Mouse (Mus musculus): ENCODE results near the gene Cdrt4. TPM values are rescaled to one million over a fixed set of nuclear protein-coding genes. Genes with fewer than 3 reads are reported as not detected.

The Cdrt4 gene
- polyA plus RNA-seq, 1 experiment, result not detected

DNA sequence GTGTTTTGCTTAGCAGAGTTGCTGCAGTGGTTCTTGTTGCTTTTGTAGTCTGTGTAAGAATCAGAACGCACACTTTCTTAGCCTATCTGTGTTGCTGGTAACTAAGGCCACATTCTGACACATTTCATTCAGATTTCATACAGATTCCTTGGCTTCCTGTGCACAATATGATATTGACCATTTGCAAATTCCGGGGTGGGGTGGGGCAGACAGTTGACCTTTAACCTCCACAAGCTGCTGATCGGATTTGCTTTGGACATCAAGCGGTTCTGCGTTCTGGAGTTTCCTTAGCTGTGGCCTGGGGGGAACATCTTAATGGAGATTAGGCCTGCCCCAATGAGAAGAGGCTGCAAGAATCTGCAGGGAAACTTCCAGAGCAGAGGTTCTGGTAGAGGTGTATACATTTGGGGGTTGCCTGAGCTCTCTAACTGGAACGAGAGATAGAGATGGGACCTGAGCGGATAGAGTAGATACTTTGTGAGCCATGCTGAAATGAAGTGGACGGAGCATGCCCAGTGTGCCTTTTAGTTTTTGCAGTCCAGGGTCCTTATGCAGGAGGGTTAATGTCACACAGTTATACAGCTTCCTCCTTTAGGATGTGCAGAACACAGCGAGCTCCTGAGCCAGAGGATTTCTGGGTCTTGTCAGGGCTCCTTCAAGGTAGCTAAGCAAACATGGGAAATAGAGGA lies 44.2 kb downstream of the Cdrt4 start:
- Histone ChIP-seq H3K4me1 (ENCODE audit: control insufficient read depth, insufficient read depth, low read length) (no peaks in the 10 kb centered on the region), H3K4me3 (replicated peaks; ENCODE audit: control insufficient read depth, low read depth, low read length) (no peak overlapping the region), H3K27ac (ENCODE audit: control insufficient read depth, insufficient read depth, low read depth, low read length, poor library complexity) (no peak overlapping the region)
- WGBS, result 86% methylated on average over 9 of the region's 9 CpGs
- no peak for TF ChIP-seq CTCF (IDR thresholded peaks at IDR 0.05; ENCODE audit: control insufficient read depth, insufficient read depth, low read length)
- TF ChIP-seq POLR2A (IDR thresholded peaks at IDR 0.05; ENCODE audit: borderline replicate concordance, control insufficient read depth, low read depth, low read length), result no peak

DNA sequence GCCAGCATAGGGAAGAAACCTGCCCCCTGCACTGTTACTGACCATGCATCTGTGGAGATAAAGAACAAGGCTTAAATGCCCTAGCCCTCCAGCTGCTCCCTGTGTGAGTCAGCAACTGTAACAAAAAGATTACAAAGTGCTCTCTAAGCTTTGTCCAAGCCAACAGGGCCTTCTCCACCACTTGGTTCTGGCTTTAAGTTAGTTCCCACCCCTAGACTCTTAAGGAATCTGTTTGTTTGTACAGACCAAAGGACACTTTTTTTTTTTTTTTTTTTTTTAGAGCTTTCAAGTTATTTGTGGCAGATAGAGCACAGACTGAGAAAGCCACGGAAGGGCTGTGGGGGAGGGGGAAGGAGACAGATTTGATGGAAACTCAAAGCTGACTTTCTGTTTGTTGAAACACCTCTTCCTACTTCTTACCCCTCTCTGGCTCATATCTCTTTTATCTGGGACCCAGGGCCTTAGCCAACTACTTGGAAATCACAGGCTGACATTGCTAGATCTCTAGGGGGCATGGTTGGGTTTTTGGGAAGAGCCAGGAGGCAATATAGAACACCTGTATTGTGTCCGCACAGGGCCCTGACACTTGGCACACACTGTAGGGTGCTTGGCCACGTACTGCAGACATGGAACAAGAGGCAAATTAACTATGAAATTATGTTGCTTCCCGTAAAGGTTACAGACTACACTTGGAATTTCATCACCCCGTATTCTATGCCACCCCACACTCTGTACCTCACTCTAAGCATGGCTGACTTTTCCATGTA lies 44.9 kb downstream of the Cdrt4 start:
- H3K27ac ChIP-seq (ENCODE audit: control insufficient read depth, insufficient read depth, low read depth, low read length, poor library complexity), result no peak overlapping the region
- WGBS, result 64% methylated on average over 5 of the region's 5 CpGs
- TF ChIP-seq CTCF (IDR thresholded peaks at IDR 0.05; ENCODE audit: control insufficient read depth, insufficient read depth, low read length), result no peak
- no peak for TF ChIP-seq POLR2A (IDR thresholded peaks at IDR 0.05; ENCODE audit: borderline replicate concordance, control insufficient read depth, low read depth, low read length)
- H3K4me3 ChIP-seq (replicated peaks; ENCODE audit: control insufficient read depth, low read depth, low read length), result no peak overlapping the region
- no peaks in the 10 kb centered on the region for H3K4me1 ChIP-seq (ENCODE audit: control insufficient read depth, insufficient read depth, low read length)

DNA sequence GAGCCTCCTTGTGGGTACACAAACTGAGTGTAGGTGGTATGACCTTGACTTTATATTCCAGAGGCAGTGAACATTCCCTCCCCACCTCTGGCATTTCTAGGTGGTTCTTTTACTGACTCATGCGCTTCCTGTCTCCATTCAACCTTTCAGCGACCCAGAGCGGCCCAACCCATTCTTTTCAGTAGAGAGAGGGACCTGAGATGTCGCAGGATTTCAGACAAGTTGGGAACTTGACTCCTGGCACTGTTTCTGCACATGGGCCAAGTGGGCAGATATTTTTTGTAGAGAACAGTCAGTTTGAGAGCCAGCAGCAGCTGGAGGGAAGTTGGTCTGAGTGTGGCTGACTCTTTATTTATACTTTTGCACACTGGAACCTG lies 45.5 kb downstream of the Cdrt4 start:
- WGBS, result 60% methylated on average over 4 of the region's 4 CpGs
- no peak overlapping the region for H3K4me3 ChIP-seq (replicated peaks; ENCODE audit: control insufficient read depth, low read depth, low read length)
- H3K27ac ChIP-seq (ENCODE audit: control insufficient read depth, insufficient read depth, low read depth, low read length, poor library complexity), result no peak overlapping the region
- TF ChIP-seq CTCF (IDR thresholded peaks at IDR 0.05; ENCODE audit: control insufficient read depth, insufficient read depth, low read length) (no peak), POLR2A (IDR thresholded peaks at IDR 0.05; ENCODE audit: borderline replicate concordance, control insufficient read depth, low read depth, low read length) (no peak)
- no peaks in the 10 kb centered on the region for H3K4me1 ChIP-seq (ENCODE audit: control insufficient read depth, insufficient read depth, low read length)

DNA sequence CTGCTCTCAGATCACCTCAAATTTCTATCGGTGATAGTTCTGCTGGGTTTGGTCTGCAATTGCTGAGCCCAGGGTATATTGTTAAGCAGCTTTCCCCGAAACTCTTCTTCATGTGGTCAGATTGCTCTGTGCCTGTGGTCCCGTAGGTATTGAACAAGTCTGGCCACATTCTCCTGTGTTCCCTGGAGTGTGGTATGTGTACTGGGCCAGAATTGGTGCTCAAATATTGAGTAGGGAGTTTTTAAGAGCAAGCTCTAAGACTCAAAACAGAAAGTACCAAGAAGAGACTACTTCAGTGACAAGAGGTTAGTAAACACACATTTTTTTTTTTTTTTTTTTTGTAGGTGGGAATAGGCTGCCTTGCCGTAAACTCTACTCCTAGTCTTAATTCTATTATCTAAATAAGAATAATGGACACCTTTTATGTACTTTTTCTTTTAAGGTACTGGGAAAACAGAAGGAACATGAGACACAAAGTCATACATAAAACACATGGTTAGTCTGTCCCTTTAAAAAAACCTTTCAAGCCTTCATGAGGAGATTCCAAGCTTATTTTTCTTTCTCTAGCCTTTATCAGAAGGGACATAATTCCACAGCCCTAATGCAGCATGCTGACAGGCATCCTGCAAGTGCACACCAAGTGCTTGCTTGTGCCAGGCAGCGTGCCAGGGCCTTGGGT lies 46.2 kb downstream of the Cdrt4 start:
- WGBS, result 79% methylated on average over 5 of the region's 5 CpGs
- H3K4me1 ChIP-seq (ENCODE audit: control insufficient read depth, insufficient read depth, low read length), result no peaks in the 10 kb centered on the region
- no peak overlapping the region for H3K27ac ChIP-seq (ENCODE audit: control insufficient read depth, insufficient read depth, low read depth, low read length, poor library complexity)
- no peak overlapping the region for H3K4me3 ChIP-seq (replicated peaks; ENCODE audit: control insufficient read depth, low read depth, low read length)
- TF ChIP-seq CTCF (IDR thresholded peaks at IDR 0.05; ENCODE audit: control insufficient read depth, insufficient read depth, low read length) (no peak), POLR2A (IDR thresholded peaks at IDR 0.05; ENCODE audit: borderline replicate concordance, control insufficient read depth, low read depth, low read length) (no peak)

DNA sequence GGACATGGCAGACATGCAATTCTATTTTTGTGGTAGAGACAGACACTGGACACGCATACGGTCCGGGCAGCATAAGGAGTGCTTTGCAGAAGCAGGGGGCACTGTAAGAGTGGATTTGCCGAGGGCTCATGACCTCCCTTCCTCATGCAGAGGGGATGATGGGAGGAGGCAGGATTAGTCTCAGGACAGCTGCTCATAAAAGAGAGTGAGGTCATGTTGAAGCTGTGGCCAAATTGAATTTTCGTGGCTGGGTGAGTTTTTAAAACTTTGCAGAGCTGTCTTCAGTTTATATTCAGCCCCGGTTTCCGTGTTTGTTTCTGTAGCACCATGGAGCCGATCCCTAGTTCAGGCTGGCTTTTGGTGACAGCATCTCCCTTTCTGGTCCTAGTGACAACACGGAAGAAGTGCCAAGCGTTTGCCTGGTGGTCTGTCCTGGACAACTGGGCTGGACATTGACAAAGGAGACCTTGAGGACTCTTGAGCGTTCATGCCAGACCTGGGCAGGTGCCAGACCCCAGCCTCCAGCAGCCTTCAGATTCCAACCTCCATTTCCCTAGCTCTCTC lies 46.8 kb downstream of the Cdrt4 start:
- TF ChIP-seq CTCF (IDR thresholded peaks at IDR 0.05; ENCODE audit: control insufficient read depth, insufficient read depth, low read length) (no peak), POLR2A (IDR thresholded peaks at IDR 0.05; ENCODE audit: borderline replicate concordance, control insufficient read depth, low read depth, low read length) (no peak)
- Histone ChIP-seq H3K4me1 (ENCODE audit: control insufficient read depth, insufficient read depth, low read length) (no peaks in the 10 kb centered on the region), H3K27ac (ENCODE audit: control insufficient read depth, insufficient read depth, low read depth, low read length, poor library complexity) (no peak overlapping the region), H3K4me3 (replicated peaks; ENCODE audit: control insufficient read depth, low read depth, low read length) (no peak overlapping the region)
- 78% methylated on average over 11 of the region's 11 CpGs for WGBS

DNA sequence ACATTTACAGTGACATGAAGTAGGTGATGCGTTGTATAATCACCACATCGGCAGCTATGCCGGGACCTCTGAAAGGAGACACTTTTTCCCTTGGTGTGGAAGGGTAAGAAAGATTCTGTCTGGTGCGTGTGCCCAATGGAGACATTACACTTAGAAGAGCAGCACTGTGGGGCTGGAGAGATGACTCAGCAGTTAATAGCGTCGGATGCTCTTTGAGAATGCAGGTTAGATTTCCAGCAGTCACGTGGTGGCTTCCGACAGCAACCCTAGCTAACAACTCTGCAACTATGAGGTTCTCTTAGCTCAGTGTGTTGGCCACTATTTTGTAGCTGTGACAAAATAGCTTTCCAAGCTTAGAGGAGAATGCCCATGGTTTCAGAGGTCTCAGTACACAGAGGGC lies 49.1 kb downstream of the Cdrt4 start:
- Histone ChIP-seq H3K27ac (ENCODE audit: control insufficient read depth, insufficient read depth, low read depth, low read length, poor library complexity) (no peak overlapping the region), H3K4me3 (replicated peaks; ENCODE audit: control insufficient read depth, low read depth, low read length) (no peak overlapping the region), H3K4me1 (ENCODE audit: control insufficient read depth, insufficient read depth, low read length) (no peaks in the 10 kb centered on the region)
- 80% methylated on average over 8 of the region's 8 CpGs for WGBS
- TF ChIP-seq POLR2A (IDR thresholded peaks at IDR 0.05; ENCODE audit: borderline replicate concordance, control insufficient read depth, low read depth, low read length) (no peak), CTCF (IDR thresholded peaks at IDR 0.05; ENCODE audit: control insufficient read depth, insufficient read depth, low read length) (no peak)

DNA sequence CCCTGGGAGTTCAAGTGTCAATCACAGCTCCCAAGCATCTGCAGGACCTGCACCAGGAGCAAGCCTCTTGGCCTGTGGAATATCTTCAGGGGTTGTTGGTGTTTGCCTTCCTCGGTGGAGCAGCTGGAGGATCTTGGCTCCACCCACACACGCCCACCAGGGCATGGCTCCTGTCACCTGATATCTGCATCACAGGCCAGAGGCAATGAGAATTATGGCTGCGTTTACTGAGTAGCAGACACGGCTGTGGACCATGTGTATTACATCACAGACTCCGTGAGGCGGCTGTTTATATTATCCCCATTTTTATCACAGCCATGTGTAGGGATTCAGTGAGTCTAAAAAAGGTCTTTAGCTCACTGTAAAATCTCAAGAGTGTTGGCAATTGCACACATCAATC lies 53.6 kb downstream of the Cdrt4 start:
- Histone ChIP-seq H3K27ac (ENCODE audit: control insufficient read depth, insufficient read depth, low read depth, low read length, poor library complexity) (no peak overlapping the region), H3K4me3 (replicated peaks; ENCODE audit: control insufficient read depth, low read depth, low read length) (no peak overlapping the region), H3K4me1 (ENCODE audit: control insufficient read depth, insufficient read depth, low read length) (no peaks in the 10 kb centered on the region)
- no peak for TF ChIP-seq POLR2A (IDR thresholded peaks at IDR 0.05; ENCODE audit: borderline replicate concordance, control insufficient read depth, low read depth, low read length)
- no peak for TF ChIP-seq CTCF (IDR thresholded peaks at IDR 0.05; ENCODE audit: control insufficient read depth, insufficient read depth, low read length)
- 63% methylated on average over 6 of the region's 6 CpGs for WGBS

DNA sequence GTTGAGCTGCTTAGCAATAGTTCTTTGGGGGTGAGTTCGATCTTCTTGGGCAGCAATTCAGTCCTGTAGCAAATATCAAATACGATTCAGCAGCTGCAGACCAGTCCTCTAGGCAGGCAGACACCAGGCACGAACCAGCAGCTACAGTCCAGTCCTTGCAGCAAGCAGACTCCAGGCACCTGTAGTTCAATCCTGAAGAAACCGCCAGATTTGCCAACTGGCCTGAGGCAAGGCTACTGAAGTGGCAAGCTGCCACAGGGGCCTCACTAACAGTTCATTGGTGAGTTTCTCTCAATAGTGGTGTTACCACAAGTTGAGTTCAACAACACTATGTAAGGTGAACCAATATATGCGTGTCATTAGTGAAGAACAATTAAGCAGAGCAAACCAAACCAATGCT lies 56.4 kb downstream of the Cdrt4 start:
- WGBS, result 64% methylated on average over 5 of the region's 5 CpGs
- H3K27ac ChIP-seq (ENCODE audit: control insufficient read depth, insufficient read depth, low read depth, low read length, poor library complexity), result no peak overlapping the region
- H3K4me3 ChIP-seq (replicated peaks; ENCODE audit: control insufficient read depth, low read depth, low read length), result no peak overlapping the region
- no peaks in the 10 kb centered on the region for H3K4me1 ChIP-seq (ENCODE audit: control insufficient read depth, insufficient read depth, low read length)
- no peak for TF ChIP-seq CTCF (IDR thresholded peaks at IDR 0.05; ENCODE audit: control insufficient read depth, insufficient read depth, low read length)
- TF ChIP-seq POLR2A (IDR thresholded peaks at IDR 0.05; ENCODE audit: borderline replicate concordance, control insufficient read depth, low read depth, low read length), result no peak
